Mouse (Mus musculus) heart, postnatal 0 days (tissue): Measurements from ENCODE around the gene Pusl1.

Experiments
- CTCF ChIP-seq: IDR thresholded peaks from 2 replicates; pipeline ENCODE4 v1.5.1; 2016; ENCODE audit warnings: antibody characterized with exemption, control low read depth, low read depth
- EP300 ChIP-seq: IDR thresholded peaks from 2 replicates; pipeline ENCODE4 v1.6.1; 2016; ENCODE audit warnings: antibody characterized with exemption, low read depth

- TF ChIP-seq CTCF (no peak), EP300 (no peak)
Observed at GRCm38 (mm10) chr4:155849391-155849790, 42.2 kb downstream of the Pusl1 start.
